Mouse (Mus musculus) E14TG2a.4 (cell line): ENCODE measurements around the gene Tiam1.
A peak's percentile ranks its signal among the peaks of the same experiment; 100 is the strongest.

Experiments
- H3K27me3 ChIP-seq: 2 replicates; pipeline ENCODE4 v1.6.1; 2014; ENCODE audit warnings: low read length, control low read depth; ENCODE audit not compliant: insufficient read depth
- H3K36me3 ChIP-seq: 2 replicates; pipeline ENCODE4 v1.6.1; 2014; ENCODE audit warnings: low read length, control low read depth; ENCODE audit not compliant: insufficient read depth
- H3K4me1 ChIP-seq: replicated peaks from 2 replicates; pipeline ENCODE4 v1.6.1; 2014; ENCODE audit warnings: low read depth, low read length, control low read depth
- H3K4me3 ChIP-seq: replicated peaks from 2 replicates; pipeline ENCODE4 v1.5.1; 2014; ENCODE audit warnings: mild to moderate bottlenecking, low read length
- H3K9me3 ChIP-seq: 2 replicates; pipeline ENCODE4 v1.6.1; 2014; ENCODE audit warnings: low read length, control low read depth
- CTCF ChIP-seq: conservative IDR thresholded peaks from 2 replicates; pipeline ENCODE4 v1.5.1; 2014; ENCODE audit warnings: low read length
- NANOG ChIP-seq: IDR thresholded peaks from 2 replicates; pipeline ENCODE4 v1.6.1; 2014; ENCODE audit warnings: borderline replicate concordance, low read length, mixed read lengths
- POU5F1 ChIP-seq: IDR thresholded peaks from 2 replicates; pipeline ENCODE4 v1.6.1; 2014; ENCODE audit warnings: low read length, borderline replicate concordance

Tiam1 gene

GRCm38 (mm10) chr16:90128361-90128760 is 15.2 kb downstream of the Tiam1 start:
- 0 out of 2 replicates have a peak, but pooled peaks cover 5% of the 10 kb centered on the region for H3K36me3 ChIP-seq
- H3K9me3 ChIP-seq: no peaks in the 10 kb centered on the region
- TF ChIP-seq CTCF: no peak
- TF ChIP-seq NANOG: no peak
- no peak for TF ChIP-seq POU5F1
- H3K4me3 ChIP-seq: no peak overlapping the region
- H3K4me1 ChIP-seq: peaks cover 70% of the 10 kb centered on the region
- no peaks in the 10 kb centered on the region for H3K27me3 ChIP-seq

GRCm38 (mm10) chr16:90125318-90126314 is 18.0 kb downstream of the Tiam1 start:
- H3K4me3 ChIP-seq: no peak overlapping the region
- 0 out of 2 replicates have a peak, but pooled peaks cover 1% of the 10 kb centered on the region for H3K9me3 ChIP-seq
- H3K36me3 ChIP-seq: peaks cover 9% of the 10 kb centered on the region; the same call in 1 of the 2 replicates
- H3K27me3 ChIP-seq: no peaks in the 10 kb centered on the region
- H3K4me1 ChIP-seq: peaks cover 79% of the 10 kb centered on the region
- TF ChIP-seq POU5F1 (no peak), NANOG (no peak), CTCF (no peak)

GRCm38 (mm10) chr16:90123091-90123490 is 20.5 kb downstream of the Tiam1 start:
- H3K9me3 ChIP-seq: 0 out of 2 replicates have a peak, but pooled peaks cover 5% of the 10 kb centered on the region
- peaks cover 13% of the 10 kb centered on the region; the same call in 1 of the 2 replicates for H3K36me3 ChIP-seq
- H3K4me3 ChIP-seq: 0 out of 2 replicates have a peak overlapping the region, but pooled peaks have one; percentile 29
- no peaks in the 10 kb centered on the region for H3K27me3 ChIP-seq
- peaks cover 57% of the 10 kb centered on the region for H3K4me1 ChIP-seq
- no peak for TF ChIP-seq NANOG
- TF ChIP-seq CTCF: no peak
- no peak for TF ChIP-seq POU5F1

- no peaks in the 10 kb centered on the region for H3K27me3 ChIP-seq
- no peak overlapping the region for H3K4me3 ChIP-seq
- H3K9me3 ChIP-seq: 0 out of 2 replicates have a peak, but pooled peaks cover 5% of the 10 kb centered on the region
- TF ChIP-seq POU5F1 (no peak), CTCF (no peak), NANOG (no peak)
- H3K36me3 ChIP-seq: peaks cover 13% of the 10 kb centered on the region; the same call in 1 of the 2 replicates
- H3K4me1 ChIP-seq: peaks cover 55% of the 10 kb centered on the region
These were observed 21.1 kb downstream of the Tiam1 start for GRCm38 (mm10) chr16:90122439-90122838.

GRCm38 (mm10) chr16:90121799-90122198 is 21.8 kb downstream of the Tiam1 start:
- TF ChIP-seq POU5F1 (no peak), NANOG (no peak), CTCF (no peak)
- peaks cover 50% of the 10 kb centered on the region for H3K4me1 ChIP-seq
- H3K36me3 ChIP-seq: peaks cover 13% of the 10 kb centered on the region; the same call in 1 of the 2 replicates
- no peaks in the 10 kb centered on the region for H3K27me3 ChIP-seq
- no peak overlapping the region for H3K4me3 ChIP-seq
- 0 out of 2 replicates have a peak, but pooled peaks cover 5% of the 10 kb centered on the region for H3K9me3 ChIP-seq

- no peak overlapping the region for H3K4me3 ChIP-seq
These were observed 23.6 kb downstream of the Tiam1 start for GRCm38 (mm10) chr16:90119969-90120368.

GRCm38 (mm10) chr16:90116637-90117182 is 26.9 kb downstream of the Tiam1 start:
- Histone ChIP-seq H3K9me3 (0 out of 2 replicates have a peak, but pooled peaks cover 5% of the 10 kb centered on the region), H3K27me3 (no peaks in the 10 kb centered on the region), H3K4me3 (no peak overlapping the region), H3K36me3 (peaks cover 7% of the 10 kb centered on the region; the same call in 1 of the 2 replicates), H3K4me1 (peaks cover 21% of the 10 kb centered on the region)
- no peak for TF ChIP-seq POU5F1

More at GRCm38 (mm10) chr16:90119969-90120368, 23.6 kb downstream of the Tiam1 start:
- no peak for TF ChIP-seq POU5F1
- TF ChIP-seq CTCF: peak; percentile 99
- H3K36me3 ChIP-seq: peaks cover 13% of the 10 kb centered on the region; the same call in 1 of the 2 replicates
- 0 out of 2 replicates have a peak, but pooled peaks cover 5% of the 10 kb centered on the region for H3K9me3 ChIP-seq
- no peaks in the 10 kb centered on the region for H3K27me3 ChIP-seq
- peaks cover 34% of the 10 kb centered on the region for H3K4me1 ChIP-seq

- Histone ChIP-seq H3K9me3 (no peaks in the 10 kb centered on the region), H3K4me1 (peaks cover 38% of the 10 kb centered on the region), H3K4me3 (no peak overlapping the region), H3K27me3 (no peaks in the 10 kb centered on the region), H3K36me3 (no peaks in the 10 kb centered on the region)
- no peak for TF ChIP-seq POU5F1
- TF ChIP-seq NANOG: no peak
- TF ChIP-seq CTCF: no peak
These were observed 30.9 kb downstream of the Tiam1 start for GRCm38 (mm10) chr16:90112577-90113155.
